ENCODE assay signal across 14 mouse cellular contexts in genomic region chr11:94173726-94174146, GRCm38 (mm10). TPM values are rescaled to one million over a fixed set of nuclear protein-coding genes. Genes with fewer than 3 reads are reported as not detected.
DNase-seq lines count a peak whose midpoint lies in the region; ATAC-seq and TF ChIP-seq lines count a peak whose summit lies in the region.
"Had no signal": no experiment of that assay in that cellular context is flagged by ENCODE, and none has a peak within 500 bp of the region (broad histone marks: within the 10 kb centered on the region; RNA-seq: fewer than 3 reads in every experiment).

No protein-coding gene starts in this region.

- intact Hi-C loops in left cerebral cortex, adult 2 months (cut with DNase I): no loop called here

- peak; percentile 60 for ATAC-seq in lung, embryonic 14.5 days (ENCODE audit: insufficient read depth)
- ATAC-seq in megakaryocyte-erythroid progenitor cell, adult 5-6 weeks (replicated peaks; ENCODE audit: low FRiP score, low TSS enrichment, poor library complexity, severe bottlenecking): peak; percentile 66

- TF ChIP-seq POLR2A in brain, embryonic 14.5 days (IDR thresholded peaks at IDR 0.05; ENCODE audit: borderline replicate concordance, extremely low read depth, insufficient read depth, insufficient read length, poor library complexity, severe bottlenecking): no peak

- H3K4me3 ChIP-seq in lung, embryonic 14.5 days (ENCODE audit: low read depth, low read length): no peak overlapping the region
- H3K4me3 ChIP-seq in left cerebral cortex, adult 2 months: no peak overlapping the region
- H3K4me3 ChIP-seq: heart, embryonic 15.5 days; hindbrain, embryonic 15.5 days had no signal

- no peak for TF ChIP-seq CTCF in lung, embryonic 14.5 days (IDR thresholded peaks at IDR 0.05; ENCODE audit: low read depth)
- TF ChIP-seq CTCF in brain, embryonic 14.5 days (IDR thresholded peaks at IDR 0.05; ENCODE audit: borderline replicate concordance, extremely low read depth, insufficient read depth, insufficient read length): no peak
- TF ChIP-seq CTCF in left cerebral cortex, adult 2 months (IDR thresholded peaks at IDR 0.05): no peak

- H3K4me1 ChIP-seq in lung, embryonic 14.5 days (ENCODE audit: insufficient read depth): no peaks in the 10 kb centered on the region
- H3K4me1 ChIP-seq: hindbrain, embryonic 15.5 days had no signal

- H3K27ac ChIP-seq in lung, embryonic 14.5 days (ENCODE audit: low read depth): peak overlapping the region; percentile 30
- no peak overlapping the region for H3K27ac ChIP-seq in left cerebral cortex, adult 2 months
- H3K27ac ChIP-seq: heart, embryonic 15.5 days; hindbrain, embryonic 15.5 days had no signal

- peak; percentile 73 for DNase-seq in adrenal gland, adult 2 months
- DNase-seq in adrenal gland, adult 18-20 months (ENCODE audit: low spot score in 2 of 2): no peak
- DNase-seq in lung, embryonic 14.5 days: peak; percentile 66
- DNase-seq in lung, postnatal 14 days: no peak
- DNase-seq in brain, embryonic 14.5 days (ENCODE audit: low read depth): peak; percentile 13
- no peak for DNase-seq in left cerebral cortex, adult 2 months (ENCODE audit: extremely low spot score in 1 of 2, low spot score in 2 of 2)
- no peak for DNase-seq in cerebellum, postnatal 36 days
- DNase-seq: cerebellum, adult 2 months; kidney, adult 18-20 months; kidney, postnatal 25 days; left cerebral cortex, postnatal 4 days had no signal

- H3K4me2 ChIP-seq in lung, embryonic 14.5 days: no peak overlapping the region
- H3K4me2 ChIP-seq: heart, embryonic 15.5 days; hindbrain, embryonic 15.5 days had no signal

- H3K27me3 ChIP-seq in lung, embryonic 14.5 days (ENCODE audit: insufficient read depth, low read length): no peaks in the 10 kb centered on the region
- H3K27me3 ChIP-seq: heart, embryonic 15.5 days; hindbrain, embryonic 15.5 days had no signal

- no peaks in the 10 kb centered on the region for H3K9me3 ChIP-seq in lung, embryonic 14.5 days (ENCODE audit: low read depth, low read length)
- H3K9me3 ChIP-seq: heart, embryonic 15.5 days; hindbrain, embryonic 15.5 days had no signal

- no peaks in the 10 kb centered on the region for H3K36me3 ChIP-seq in lung, embryonic 14.5 days (ENCODE audit: insufficient read depth)
- H3K36me3 ChIP-seq: heart, embryonic 15.5 days; hindbrain, embryonic 15.5 days had no signal

- 12% methylated on average over 4 of the region's 4 CpGs for WGBS in lung, embryonic 14.5 days

- H3K9ac ChIP-seq in lung, embryonic 14.5 days: no peak overlapping the region
- H3K9ac ChIP-seq: heart, embryonic 15.5 days; hindbrain, embryonic 15.5 days had no signal

RNA-seq across cellular contexts. Expression of gene Tob1, which starts 37.5 kb away (rescaled TPM):
- total RNA-seq in adrenal gland, adult 2 months (2021): 100 to 1,000 TPM; 208 to 296 TPM
- 332 and 340 TPM in 2 replicates for polyA plus RNA-seq in adrenal gland, adult 2 months (2012; rRNA removed)
- total RNA-seq in adrenal gland, adult 18-20 months (2021): 100 to 1,000 TPM; 170 to 250 TPM
- polyA plus RNA-seq in lung, embryonic 14.5 days (2014; fragmentation: Nextera tagmentation; extraction: Ambion mirVana): 18.2 and 19.9 TPM in 2 replicates
- polyA plus RNA-seq in brain, embryonic 14.5 days (2012; rRNA removed): 29.6 and 29.9 TPM in 2 replicates
- total RNA-seq in megakaryocyte-erythroid progenitor cell, adult 5-6 weeks (2014; fragmentation: Nextera tagmentation): 5.1 and 8.7 TPM in 2 replicates
- 4.4 and 7.8 TPM in 2 replicates for total RNA-seq in megakaryocyte-erythroid progenitor cell, adult 5-6 weeks (2017)
- total RNA-seq in left cerebral cortex, adult 2 months (2021): 10 to 100 TPM; 42.4 to 47.9 TPM

Comparison
In these comparisons a context has a peak if more than half of its experiments do, and no peak if none do; other contexts are left out.
1. DNase-seq: peak in adrenal gland, adult 2 months (single experiment), lung, embryonic 14.5 days (single experiment) and brain, embryonic 14.5 days (single experiment); none in adrenal gland, adult 18-20 months (0 of 2), lung, postnatal 14 days (single experiment), left cerebral cortex, adult 2 months (0 of 2) and cerebellum, postnatal 36 days (0 of 2).
2. RNA of gene Tob1, which starts 37.5 kb away (total RNA-seq): 208 to 296 TPM in adrenal gland, adult 2 months, 170 to 250 TPM in adrenal gland, adult 18-20 months and 42.4 to 47.9 TPM in left cerebral cortex, adult 2 months; 4.4 to 8.7 TPM in megakaryocyte-erythroid progenitor cell, adult 5-6 weeks; every median in the first group is over 4 times any median in the second.